Mouse (Mus musculus) 3134 (cell line): ENCODE measurements around the gene Sesn1.

ENCODE experiments used
- DNase-seq: peaks from one replicate; pipeline ENCODE4 v3.0.0-alpha.2; 2011; ENCODE audit warnings: low spot score; ENCODE audit not compliant: insufficient read length; ENCODE audit errors: extremely low read depth

Sesn1 gene

GRCm38 (mm10) chr10:41866838-41867154 is 57.1 kb downstream of the Sesn1 start:
- no peak for DNase-seq

DNA sequence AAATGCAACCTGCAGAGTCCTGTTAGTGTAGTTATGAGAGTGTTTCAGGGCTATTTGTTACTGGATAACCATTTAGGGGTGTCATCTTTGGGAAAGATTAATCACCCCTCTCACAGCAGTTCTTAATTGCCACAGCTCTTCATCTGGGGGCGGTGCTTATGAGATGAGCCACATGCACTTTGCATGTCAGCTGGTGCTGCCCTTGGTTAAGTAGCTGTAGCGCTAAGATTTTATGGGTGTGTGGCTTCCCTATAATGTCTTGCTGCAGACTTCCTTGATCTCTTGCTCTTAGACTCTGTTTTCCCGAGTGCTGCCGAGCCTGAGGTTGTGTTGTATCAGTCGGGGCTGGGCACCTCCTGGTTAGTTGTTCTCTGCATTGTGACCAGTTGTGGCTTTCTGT is 58.2 kb downstream of the Sesn1 start:
- no peak for DNase-seq

DNA sequence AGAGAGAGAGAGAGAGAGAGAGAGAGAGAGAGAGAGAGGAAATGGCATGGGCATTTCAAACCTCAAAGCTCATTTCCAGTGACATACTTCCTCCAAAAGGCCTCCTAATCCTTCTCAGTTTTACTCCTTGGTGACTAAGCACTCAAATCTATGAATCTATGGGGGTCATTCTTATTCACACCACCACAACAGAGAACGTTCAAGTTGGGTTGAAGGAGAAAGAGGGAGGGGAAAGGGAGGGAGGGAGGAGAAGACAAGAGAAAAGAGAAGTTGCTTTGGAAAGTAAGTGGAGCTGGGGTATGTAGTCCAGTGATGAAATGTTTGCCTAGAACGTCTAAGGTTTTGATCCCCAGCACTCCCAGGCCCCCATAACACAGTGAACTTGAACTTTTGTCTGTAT is 60.4 kb downstream of the Sesn1 start:
- no peak for DNase-seq

DNA sequence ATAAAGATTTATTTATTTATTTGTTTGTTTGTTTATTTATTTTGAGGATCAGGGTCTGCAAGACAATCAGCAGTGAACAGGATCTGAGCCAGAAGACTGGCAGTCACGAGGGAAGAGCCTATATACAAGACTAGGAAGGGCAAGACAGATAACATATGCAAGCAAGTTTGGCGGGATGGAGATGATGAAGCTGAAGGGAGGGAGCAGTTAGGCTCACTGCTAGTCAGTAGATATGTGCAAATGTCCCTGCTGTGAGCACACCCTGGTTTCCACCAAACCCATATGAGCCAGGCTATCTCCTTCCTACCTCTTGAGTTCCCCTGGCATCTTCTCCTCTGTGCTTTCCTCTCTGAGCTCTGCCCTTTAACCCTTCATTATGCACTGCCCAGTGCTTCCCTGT is 61.8 kb downstream of the Sesn1 start:
- DNase-seq, result no peak

GRCm38 (mm10) chr10:41875624-41876023 is 65.9 kb downstream of the Sesn1 start:
- no peak for DNase-seq

- no peak for DNase-seq
Measured at GRCm38 (mm10) chr10:41878344-41878743, 68.6 kb downstream of the Sesn1 start.

DNA sequence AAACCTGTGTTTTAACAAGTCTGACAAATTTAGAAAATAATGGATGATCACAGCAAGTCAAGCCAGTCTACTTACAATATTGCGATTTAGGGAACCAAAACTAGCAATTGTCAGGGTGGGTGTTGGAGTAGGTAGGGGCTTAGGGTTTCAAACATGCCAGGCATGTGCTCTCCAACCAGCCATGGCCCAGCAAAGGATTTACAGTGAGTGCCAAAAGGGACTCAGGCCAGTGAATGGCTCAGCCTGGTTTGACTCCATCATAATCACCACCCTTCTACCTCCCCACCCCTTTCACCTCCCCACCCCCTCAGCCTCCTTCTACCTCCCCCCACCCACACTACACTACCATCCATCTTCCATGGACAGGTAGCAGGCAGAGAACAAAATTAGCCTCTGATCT is 69.9 kb downstream of the Sesn1 start:
- no peak for DNase-seq

GRCm38 (mm10) chr10:41880206-41880605 is 70.5 kb downstream of the Sesn1 start:
- DNase-seq, result no peak

DNA sequence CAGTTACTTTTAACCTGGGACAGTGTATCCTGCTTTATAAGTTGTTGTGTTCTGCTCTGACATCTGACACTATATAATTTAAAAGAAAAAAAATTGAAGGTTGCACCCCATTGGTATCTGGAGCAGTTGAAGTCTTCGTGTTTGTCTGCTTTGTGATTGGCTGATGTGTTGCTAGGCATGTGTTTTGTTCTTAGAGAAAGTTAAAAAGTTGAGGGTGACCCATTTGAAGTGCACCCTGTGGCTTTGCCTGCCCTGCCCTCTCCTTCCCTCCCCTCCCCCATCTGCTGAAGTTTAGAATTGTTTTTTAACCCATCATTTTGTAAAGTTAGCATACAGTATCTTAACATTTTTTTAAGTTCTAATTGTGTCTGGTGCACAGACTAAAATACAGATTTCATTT is 71.0 kb downstream of the Sesn1 start:
- DNase-seq, result no peak

DNA sequence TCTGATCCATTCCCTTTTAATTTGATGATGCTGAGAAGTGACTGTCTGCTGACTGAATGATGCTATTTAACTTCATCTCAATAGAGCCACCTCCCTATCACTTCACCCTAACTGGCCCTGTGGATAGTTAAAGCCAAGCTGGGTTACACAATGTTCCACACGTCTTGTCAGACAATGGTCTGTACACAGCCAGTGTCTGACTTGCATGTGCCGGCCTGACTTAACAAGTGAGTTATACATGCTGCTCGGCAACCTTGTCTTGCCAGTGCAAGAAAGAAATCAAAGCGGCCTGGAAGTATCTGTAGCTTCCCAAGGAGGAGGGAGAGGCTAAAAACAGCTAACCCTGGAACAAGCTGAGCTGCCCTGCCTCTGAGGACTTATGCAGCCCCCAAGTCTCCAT is 71.7 kb downstream of the Sesn1 start:
- DNase-seq, result no peak

- no peak for DNase-seq
Measured at GRCm38 (mm10) chr10:41883741-41884575, 74.2 kb downstream of the Sesn1 start.

DNA sequence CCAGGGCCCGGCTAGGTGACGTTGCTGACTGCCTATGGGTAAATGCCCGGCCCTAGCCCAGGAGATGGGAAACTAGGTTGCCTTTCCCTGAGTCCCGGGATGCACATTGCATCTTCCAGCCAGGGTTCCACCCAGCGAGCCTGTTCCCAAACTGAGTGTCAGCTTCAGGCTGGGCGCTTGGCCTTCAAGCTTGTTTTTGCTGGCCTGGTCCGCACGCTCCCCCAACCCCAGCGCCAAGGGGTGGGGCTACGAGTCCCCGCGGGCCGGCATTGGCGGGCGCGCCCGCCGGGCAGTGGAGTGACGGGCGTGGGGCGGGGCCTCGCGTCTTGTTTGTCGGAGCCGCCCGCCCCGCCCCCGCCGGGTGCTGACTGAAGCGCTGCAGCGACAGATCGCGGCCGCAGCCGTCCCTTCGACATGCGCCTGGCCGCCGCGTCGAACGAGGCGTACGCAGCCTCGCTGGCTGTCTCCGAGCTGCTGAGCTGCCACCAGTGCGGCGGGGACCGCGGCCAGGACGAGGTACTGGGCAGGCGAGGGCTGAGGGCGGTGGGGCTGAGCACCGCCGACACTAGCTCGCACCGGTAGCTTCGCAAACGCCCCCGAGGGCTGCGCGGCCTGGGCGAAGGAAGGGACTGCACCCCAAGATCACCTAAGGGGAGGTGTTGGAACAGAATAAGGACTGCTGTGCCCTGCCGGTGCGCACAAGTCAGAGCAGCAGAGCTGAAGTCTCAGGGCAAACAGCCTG is 77.5 kb downstream of the Sesn1 start:
- DNase-seq, result peak; percentile 98

GRCm38 (mm10) chr10:41888365-41888941 is 78.7 kb downstream of the Sesn1 start:
- DNase-seq, result no peak

DNA sequence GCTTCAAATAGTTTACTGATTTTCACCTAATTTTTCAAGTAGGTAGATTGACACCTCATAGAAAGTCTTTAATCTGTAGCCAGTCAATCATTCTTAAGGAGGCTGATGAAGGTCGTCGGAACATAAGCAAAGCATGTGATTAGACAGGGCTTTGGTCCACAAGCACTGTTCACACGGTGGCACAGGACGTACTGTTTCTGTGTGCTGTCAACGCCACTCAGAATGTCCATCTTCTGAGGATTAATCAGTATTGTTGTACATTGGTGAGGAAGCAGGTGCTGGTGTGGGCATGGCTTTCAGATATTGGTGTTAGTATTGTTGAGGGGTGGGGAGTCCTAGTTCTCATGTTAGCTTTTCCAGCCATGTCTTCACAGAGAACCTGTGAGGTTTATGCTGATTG is 79.8 kb downstream of the Sesn1 start:
- no peak for DNase-seq

DNA sequence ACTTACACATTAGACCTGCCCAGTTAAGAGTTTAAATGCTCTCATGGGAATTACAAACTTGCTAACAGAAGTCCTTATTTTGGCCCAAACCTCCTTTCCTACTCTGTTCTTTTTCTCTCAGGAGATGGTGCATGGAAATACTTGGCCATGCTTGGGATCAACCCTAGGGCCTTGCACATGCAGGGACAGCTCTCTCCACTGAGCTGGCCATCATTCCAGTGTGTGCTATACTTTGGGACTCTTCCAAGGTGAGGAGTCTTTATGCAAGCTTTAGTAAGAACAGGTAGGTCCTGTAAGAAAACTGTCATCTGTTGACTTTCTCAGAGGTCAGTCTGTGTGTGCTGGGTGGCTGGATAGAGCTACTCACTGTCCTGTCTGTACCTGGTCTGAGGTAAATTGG is 80.8 kb downstream of the Sesn1 start:
- no peak for DNase-seq

DNA sequence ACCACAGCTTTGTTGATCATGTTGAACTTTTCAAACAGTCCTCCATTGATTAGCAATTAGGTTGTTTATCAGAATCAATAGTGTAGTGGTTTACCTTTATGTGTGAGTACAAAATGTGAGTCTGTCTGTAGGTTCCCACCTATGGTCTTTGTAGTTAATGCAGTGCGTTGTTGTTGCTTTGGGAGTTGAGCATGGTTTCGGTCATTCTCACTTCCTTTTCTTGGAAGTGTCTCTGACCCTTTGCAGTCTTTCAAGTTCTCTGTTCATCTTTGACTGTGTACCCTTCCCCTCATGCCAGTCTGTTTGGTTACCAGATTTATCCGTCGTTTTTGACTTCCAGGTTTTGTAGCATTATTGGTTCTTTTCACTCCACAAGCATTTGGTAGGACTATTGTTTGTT is 81.6 kb downstream of the Sesn1 start:
- no peak for DNase-seq

- no peak for DNase-seq
Measured at GRCm38 (mm10) chr10:41893433-41894411, 84.0 kb downstream of the Sesn1 start.

- DNase-seq, result no peak
Measured at GRCm38 (mm10) chr10:41896425-41896824, 86.7 kb downstream of the Sesn1 start.

GRCm38 (mm10) chr10:41896865-41897264 is 87.1 kb downstream of the Sesn1 start:
- DNase-seq, result no peak

DNA sequence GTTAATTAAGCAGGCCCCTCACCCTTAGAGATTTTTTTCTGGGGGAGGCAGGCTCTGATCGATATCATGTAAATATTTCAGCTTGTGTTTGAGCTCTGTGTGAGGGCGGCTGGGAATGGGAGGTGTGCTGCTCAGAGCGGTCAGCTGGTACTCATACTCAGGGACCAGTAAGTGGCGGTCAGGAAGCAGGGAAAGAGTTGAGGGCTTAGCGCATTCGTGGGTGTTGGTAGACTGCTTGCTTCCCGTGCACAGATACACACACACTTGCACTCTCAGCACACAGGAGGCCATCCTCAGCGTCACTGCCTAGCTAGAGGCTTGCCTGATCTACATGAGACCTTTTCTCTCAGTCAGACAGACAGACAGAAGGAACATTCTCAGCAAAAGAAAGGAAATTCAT is 91.7 kb downstream of the Sesn1 start:
- DNase-seq, result no peak

- no peak for DNase-seq
Measured at GRCm38 (mm10) chr10:41901864-41902263, 92.1 kb downstream of the Sesn1 start.
